Mouse (Mus musculus): ENCODE results near the gene Ino80. TPM values are rescaled to one million over a fixed set of nuclear protein-coding genes. Genes with fewer than 3 reads are reported as not detected.
"Not testable (repeated sequence)": the region's sequence is repeated elsewhere in the genome, so short reads cannot be mapped to it uniquely, and the experiment has no call there.

Ino80 gene
- 1 to 10 TPM; 7.0 to 7.1 TPM for polyA plus RNA-seq (2017; shearing (Covaris generic))

DNA sequence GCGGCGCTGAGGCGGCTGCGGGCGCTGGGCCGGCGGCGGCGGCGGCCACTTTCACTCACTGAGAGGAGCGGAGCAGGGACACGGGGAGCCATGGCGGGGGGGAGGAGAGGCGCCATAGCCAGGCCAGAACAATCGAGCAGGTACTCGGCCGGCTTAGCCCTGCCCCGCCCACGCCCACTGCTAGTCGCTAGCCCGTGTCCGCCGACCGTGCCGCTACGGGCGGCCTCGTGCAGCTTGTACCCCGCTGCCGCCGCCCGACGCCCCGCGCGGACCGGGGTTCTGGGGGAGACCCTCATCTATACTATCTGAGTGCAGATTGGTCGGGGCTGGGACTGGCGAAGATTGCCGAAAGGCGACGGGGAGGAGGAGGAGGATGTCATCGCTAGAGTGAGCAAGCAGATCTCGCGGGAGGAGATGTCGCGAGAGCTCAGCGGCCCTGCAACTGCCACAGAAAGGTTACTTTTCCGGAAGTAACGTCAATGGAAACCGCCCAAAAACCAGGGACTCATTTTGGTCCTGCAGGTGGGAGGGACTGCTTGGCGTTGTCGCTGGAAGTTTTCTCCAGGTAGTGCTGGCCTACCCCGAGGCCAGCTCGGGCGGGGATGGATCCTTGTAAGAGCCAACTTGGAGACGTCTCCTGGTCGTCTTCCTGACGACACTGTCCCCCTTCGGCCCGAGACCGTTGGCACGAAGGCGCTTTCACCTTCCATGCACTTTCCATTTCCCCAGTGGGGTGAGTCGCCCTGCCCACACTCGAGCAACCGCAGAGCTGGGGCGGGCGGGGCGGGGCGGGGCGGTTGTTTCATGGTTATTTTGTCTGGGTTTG lies at the start of gene Ino80:
Ino80 (minus strand) TSS at position 117 of the 826 bp plus-strand sequence.
- peak; percentile 92 for ATAC-seq

DNA sequence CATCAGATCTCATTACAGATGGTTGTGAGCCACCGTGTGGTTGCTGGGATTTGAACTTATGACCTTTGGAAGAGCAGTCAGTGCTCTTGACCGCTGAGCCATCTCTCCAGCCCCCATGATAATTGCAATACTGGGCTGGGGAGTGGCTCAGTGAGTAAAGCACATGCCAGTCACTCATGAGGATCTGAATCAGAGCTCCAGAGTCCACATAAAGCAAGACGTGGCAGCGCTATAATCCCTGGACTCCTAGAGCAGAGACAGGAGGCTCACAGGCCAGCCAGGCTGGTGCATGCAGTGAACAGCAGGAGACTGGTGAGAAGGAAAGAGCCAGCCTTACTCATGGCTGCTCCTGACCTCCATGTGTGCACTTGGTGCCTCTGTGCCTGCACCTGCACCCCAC lies 47.9 kb upstream of the Ino80 start:
- no peak for ATAC-seq

DNA sequence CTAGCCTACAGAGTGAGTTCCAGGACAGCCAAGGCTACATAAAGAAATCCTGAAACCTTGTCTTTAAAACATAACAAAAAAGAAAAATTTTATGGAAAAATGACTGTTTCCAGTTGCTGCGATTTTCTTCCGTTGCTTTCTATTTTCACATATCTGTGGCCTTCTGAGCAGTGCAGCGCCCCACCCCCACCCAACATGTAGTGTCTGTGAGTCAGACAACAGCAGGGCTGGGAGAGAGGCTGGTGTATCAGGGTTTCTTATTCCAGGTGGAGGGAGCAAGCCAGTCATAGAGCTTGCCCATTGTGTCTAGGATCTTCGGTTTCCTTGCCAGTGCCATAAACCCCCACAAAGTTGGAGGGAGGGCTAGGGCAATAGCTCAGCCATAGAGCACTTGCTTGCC lies 46.3 kb upstream of the Ino80 start:
- ATAC-seq: no peak

DNA sequence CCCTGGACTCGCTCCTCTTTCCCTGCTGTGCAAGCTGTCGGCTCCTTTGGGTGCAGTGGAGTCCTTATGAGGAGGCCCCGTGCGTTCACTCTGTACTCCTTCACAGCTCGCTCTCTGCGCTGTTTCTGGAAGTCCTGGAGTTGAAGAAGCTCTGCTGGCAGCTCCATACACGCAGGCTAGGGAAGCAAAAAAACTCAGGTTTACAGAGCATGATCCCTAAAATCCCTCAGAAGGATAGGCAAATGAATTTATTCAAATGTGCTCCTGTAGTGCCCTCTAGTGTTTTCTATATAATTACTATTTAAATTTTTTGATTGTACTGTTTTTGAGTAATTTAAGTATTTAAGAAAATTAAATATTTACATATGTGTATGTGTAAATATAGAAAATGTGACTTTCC lies 43.1 kb upstream of the Ino80 start:
- ATAC-seq: no peak

DNA sequence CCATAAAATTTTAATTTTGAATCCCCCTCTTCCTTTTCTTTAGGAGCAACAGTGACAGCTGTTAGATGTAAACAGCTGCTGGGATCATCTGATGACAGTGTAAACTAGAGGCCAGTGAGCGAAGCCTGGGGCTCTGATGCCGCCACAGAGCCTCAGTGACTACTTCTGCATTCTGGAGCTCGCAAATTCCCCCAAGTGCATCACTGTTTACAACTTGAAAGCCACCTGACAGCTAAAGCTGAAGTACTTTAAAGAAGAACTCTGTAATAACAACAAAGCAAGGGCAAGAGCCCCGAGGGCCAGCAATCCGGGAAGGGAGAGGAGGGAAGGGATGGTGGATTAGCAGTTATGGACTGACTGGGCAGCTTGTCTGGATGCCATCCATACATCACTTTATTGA lies 39.3 kb upstream of the Ino80 start:
- no peak for ATAC-seq

DNA sequence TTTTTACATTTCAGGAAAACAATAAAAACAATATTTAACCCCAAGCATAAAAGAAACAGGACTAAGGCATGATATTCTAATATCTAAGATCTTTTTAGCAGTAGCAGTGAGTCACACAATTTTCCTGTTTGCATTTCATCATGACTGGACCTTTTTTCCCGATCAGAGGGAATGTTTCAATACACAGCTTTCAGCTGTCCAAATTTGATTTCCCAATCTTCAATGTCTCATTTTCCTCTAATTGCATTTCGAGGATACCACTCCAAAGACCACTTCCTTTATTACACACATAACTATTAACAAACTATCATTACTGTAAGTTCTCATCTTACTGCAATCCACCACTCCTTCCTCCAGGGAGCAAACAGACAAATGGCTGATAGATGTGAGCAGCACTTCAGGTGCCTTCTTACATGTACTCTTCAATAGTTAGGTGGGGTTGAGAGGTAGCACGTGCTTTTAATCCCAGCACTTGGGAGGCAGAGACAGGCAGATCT lies 36.6 kb upstream of the Ino80 start:
- no peak for ATAC-seq

DNA sequence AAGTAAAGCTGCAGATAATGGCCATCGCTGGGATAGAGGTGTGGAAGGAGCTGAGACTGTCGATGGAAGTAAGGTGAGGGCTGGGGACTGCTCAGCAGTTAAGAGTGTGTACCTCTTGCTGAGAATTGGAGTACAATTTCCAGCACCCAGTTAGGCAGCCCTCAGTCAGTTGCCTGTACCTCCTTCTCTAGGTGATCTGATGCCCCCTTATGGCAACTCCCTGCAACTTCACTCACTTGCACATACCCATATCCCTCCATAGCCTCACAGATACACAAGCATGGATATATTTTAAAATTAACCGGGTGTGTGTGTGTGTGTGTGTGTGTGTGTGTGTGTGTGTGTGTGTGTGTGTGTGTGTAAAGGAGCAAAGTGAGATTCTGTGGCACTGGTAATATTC lies 34.8 kb upstream of the Ino80 start:
- ATAC-seq: no peak

DNA sequence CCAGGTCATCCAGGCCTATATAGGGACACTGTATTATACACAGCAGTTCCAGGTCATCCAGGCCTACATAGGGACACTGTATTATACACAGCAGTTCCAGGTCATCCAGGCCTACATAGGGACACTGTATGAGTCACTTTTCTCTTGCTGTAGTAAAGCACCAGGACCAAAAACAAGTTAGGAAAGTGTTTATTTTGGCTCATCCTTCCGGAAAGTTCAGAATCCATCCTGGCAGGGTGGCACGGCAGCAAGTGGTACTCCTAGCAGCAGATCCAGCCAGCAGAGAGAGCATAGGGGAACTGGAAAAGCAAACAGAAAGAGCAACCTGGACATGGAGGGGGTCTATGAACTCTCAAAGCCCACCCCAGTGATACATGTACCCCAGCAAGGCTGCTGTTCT lies 33.4 kb upstream of the Ino80 start:
- no peak for ATAC-seq

DNA sequence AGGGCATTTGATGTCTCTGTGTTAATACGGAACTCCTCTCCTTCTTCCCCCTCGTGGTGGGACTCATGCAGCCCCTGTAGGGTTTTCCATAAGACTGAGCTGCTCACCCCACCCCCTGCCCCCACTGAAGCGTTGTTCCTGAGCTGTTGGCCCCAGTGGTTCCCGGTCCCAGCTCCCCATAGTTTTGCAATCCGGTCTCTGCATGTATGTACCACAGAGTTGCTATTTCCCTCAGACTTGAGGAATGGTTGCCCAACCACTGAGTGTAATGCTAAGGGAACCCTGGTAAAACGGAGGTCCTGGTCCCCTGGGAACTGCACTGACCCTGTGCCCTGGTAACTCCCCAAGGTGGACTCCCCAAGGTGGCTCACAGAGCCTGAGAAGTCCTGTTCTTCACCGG lies 31.0 kb upstream of the Ino80 start:
- not testable (repeated sequence) for ATAC-seq

DNA sequence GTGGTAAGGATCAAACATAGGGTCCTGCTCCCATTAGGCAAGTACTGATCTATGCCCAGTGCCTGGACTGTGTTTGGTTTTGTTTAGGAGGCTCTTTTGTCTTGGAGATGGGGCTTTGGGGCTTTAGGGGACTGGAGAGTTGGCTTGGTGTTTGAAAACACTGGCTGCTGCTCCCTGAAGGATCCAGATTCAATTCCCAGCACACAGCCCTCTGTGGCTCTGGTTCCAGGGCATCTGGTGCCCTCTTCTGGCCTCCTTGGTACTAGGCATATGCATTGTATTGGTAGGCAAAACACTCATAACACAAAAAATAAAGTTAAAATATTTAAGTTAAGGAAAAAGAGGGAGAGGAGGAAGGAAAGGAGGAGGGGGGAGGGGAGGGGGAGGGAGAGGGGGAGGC lies 29.6 kb upstream of the Ino80 start:
- ATAC-seq: no peak

DNA sequence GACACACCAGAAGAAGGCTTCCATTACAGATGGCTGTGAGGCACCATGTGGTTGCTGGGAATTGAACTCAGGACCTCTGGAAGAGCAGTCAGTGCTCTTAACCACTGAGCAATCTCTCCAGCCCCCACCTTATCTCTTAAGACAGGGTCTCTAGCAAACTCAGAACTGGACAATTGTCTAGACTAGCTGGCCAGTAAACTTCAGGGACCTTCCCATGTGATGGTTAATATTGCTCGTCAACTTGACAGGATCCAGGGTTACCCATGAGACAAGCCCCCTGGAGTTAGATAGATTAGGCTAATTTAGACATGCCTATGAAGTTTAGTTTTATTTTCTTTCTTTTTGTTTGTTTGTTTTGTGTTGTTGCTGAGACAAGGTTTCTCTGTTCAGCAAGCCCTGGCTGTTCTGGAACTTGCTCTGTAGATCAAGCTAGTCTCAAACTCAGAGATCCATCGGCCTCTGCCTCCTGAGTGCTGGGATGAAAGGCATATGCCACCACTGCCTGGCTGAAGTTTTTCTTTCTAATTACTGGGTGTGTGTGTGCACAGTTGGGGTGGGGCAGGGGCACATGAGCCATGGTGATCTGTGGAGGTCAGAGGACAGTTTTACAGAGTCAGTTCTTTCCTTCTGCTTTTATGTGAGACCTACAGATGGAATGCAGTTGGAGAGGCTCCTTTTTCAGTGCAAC lies 23.6 kb upstream of the Ino80 start:
- no peak for ATAC-seq

DNA sequence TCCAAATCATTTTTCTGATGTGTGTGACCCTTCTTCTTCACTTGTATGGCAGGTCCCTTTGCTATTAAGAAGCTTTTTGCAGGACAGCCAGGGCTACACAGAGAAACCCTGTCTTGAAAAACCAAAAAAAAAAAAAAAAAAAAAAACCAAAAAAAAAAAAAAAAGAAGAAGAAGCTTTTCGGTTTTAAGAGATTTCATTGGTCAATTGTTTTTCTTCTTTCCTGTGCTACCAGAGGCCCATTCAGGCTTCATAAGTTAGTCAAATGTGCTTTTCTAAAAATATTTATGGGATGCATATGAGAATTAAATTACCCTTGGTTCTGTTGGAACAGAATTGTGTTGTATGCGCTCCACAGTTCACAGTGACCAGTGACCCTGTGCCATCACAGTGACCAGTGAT lies 21.4 kb upstream of the Ino80 start:
- ATAC-seq: no peak

DNA sequence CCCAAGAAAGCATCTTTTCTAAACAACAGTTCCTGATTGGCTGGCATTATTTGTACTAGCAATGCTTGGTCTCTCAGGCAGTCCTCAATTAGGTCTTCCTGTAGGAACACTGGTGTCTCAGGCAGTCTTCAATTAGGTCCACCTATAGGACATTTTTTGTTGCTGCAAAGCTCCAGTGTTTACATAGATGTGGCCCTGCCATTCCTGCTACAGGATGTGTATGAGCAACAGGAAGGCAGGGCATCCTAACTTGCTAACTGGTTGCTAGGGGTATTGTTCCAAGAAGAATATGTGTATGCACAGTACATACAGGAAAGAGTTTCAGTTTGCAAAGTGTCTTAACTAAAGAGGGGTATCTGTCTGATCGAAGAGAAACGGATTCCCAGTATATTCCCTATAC lies 18.6 kb upstream of the Ino80 start:
- ATAC-seq: no peak

DNA sequence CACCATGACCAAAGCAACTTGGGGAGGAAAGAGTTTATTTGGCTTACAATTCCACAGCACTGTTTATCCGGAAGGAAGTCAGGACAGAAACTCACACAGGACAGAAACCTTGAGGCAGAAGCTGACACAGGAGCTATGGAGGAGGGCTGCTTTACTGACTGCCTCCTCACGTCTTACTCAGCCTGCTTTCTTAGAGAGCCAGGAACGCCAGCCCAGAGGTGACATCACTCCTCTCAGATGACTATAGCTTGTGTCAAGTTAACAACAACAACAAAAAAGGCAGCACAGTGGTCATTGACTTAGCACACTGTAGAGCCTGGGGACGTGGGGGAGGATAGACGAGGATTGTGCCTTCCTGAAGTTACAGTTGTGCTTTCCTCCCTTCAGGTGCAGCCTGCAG lies 14.5 kb upstream of the Ino80 start:
- ATAC-seq: no peak

DNA sequence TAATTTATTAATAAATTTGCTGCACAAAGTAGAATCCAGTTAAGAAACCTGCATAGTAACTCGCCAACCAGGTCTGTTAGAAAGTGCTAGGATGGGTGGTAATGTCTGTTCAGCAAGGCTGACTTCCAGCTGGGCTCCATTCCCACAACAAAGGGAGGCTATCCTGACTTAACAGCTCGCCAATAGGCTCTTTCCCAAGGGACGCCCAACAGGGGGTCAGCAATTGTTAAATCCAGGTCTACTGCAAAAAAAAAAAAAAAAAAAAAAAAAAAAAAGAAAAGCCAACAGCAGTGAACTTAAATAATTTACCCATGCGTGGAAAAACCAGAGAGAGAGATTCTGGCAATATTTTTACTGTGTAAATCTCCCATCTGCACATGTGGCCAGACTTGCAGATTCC lies 9.0 kb upstream of the Ino80 start:
- ATAC-seq: no peak

DNA sequence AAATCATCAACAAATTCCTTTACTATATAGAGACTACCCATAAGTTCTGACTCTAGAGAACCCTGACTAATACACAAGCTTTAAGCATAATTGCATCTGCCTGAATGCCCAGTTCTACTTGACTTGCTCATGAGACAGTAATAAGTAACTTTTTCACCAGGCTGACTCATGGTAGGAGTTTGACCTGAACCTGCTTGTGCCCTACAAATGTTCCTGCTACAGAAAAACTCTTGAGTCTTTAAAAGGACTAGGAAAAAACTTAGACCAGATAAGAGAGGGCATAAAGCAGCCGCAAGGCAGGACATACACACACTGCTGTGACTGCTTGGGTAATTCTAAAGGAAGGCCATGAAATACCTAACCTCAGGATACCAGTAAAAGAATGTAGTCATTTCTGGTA lies 4.8 kb upstream of the Ino80 start:
- no peak for ATAC-seq

DNA sequence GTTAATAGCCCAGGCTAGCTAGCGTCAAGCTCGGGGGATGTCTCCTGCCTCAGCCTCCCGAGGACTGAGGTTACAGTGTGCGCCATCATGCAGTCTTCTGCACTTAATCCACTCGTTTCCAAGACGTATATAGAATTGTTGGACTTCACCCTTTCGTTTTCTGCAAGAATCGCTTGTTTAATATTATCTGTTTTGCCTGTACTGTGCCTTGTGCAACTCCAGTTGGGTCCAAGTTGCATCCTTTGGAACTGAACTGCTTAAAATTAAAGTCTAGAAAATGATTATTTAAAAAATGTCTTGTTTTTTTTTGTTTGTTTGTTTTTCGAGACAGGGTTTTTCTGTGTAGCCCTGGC lies 886 bp upstream of the Ino80 start:
- no peak for ATAC-seq

DNA sequence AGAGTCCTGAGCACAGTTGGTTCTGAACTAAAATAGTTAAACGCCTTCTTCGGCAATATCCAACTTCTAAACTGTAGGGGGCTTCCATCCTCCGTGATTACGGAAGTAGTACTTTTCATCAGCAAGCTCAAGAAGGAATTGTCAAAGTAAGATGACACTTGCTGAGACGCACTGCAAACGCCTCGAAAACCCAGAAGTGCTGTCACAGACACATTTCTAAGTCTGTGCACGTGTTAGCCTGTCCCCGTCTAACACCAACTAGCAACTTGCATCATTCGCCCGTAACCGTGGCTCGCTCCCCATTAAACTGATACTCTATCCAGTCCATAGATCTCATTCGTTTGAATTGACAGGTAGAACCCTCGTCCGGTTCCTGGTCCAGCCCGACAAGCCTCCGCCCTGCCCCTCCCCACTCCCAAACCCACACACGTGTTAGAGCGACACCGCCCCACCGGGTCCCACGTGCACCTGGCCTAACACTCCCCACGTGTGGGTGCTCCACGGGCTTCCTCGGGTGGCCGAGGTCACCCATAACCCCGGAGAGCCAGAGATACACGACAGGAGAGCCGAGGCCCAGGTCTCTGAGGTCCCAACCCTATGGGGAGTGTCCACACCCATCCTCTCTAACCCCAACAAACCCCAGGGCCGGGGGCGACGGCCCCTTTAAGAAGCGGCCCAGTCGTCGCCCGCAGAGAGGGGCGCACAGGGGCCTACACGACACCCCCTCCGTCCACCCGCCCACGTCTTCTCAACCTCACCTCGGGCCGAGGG lies 681 bp downstream of the Ino80 start:
- ATAC-seq: peak; percentile 31

DNA sequence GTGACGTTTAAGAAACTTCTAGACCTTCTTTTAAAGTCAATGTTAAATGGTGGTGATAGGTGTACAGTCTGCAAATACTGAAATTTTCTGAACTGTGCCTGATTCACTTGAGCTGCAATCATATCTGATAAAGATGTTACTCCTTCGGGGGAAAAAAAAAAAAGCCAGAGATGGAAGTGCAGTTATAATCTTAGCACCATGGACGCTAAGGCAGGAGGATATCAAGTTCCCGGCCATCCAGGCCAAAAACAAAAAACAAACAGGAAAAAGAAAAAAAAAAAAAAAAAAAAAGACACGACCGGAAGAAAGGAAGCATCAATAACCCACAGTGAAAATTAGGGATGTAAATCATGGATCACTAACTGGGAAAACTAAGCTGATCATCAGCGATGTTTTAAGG lies 1.3 kb downstream of the Ino80 start:
- no peak for ATAC-seq

DNA sequence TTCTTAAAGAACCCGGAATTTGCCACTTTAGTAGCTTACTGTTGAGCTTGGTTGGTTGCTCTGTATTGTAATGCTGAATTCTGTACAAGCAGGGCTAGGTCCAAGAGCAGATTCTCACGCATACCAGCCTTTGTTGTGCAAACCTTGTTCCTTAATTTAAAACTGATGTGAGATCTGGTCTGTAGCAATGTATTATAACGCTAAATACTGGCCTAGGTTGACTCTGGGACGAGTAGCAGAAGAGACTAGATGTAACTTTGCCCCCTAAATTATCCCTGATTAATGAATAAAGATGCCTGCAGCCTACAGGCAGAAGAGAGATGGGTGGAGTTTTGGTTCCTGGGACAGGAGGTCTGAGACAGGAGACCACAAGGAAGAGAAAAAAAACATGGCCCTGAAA lies 13.5 kb downstream of the Ino80 start:
- ATAC-seq: no peak

DNA sequence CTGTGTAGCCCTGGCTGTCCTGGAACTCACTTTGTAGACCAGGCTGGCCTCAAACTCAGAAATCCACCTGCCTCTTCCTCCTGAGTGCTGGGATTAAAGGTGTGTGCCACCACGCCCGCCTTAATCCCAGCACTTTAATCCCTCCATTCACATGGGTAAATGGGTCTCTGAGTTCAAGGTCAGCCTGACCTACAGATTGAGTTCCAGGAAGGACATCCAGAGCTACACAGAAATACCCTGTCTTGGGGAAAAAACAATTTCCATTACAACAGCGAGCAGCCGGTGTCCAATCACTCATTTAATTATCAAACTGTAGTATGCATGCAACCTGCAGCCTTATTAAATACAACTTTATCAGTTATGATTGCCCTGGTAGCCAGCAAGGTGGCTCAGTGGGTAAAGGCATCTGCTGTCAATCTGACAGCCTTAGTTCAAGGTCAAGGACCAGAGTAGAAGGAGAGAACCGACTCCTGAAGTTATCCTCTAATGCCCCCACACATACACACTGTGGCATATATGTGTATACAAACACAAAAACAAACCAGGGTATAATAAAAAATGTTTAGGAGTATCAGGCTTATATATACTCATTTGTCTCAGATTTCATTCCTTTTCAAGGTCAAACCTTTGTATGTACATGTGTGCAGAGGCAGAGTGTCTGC lies 14.2 kb downstream of the Ino80 start:
- ATAC-seq: no peak

DNA sequence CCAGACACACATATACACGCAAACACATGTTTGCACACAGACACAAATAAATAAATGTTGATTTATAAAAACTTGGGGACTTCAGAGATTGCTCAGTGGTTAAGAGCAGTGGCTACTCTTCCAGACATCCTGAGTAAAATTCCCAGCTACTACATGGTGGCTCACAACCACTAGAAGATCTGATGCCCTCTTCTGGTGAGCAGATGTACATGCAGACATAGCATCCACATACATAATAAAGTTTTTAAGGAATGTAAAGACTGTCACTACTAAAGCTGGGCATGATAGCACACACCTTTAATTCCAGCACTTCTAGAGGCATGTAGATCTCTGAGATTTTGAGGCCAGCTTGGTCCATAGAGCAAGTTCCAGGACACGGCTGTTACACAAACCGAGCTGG lies 16.5 kb downstream of the Ino80 start:
- ATAC-seq: no peak

DNA sequence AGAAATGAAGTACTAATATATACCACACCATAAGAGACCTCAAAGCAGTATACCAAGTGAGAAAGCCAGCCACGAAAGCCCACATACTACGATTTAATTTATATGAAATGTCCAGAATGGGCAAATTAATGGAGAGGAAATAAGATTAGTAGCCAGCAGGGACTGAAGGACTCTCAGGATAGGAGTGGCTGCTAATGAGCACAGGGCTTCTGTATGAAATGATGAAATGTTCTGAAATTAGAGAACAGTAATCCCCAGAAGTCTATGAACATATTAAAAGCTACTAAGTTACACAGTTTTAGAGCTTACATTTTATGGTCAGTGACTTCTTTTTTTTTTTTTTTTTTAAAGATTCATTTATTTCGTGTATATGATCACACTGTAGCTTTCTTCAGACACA lies 22.9 kb downstream of the Ino80 start:
- no peak for ATAC-seq
